Mouse (Mus musculus): ENCODE measurements around the gene Gprc5a. TPM values are rescaled to one million over a fixed set of nuclear protein-coding genes. Genes with fewer than 3 reads are reported as not detected.

Gprc5a gene
- total RNA-seq, 4 experiments from 2014 or later, result 0.75 to 1.9 (median 0.93) TPM

DNA sequence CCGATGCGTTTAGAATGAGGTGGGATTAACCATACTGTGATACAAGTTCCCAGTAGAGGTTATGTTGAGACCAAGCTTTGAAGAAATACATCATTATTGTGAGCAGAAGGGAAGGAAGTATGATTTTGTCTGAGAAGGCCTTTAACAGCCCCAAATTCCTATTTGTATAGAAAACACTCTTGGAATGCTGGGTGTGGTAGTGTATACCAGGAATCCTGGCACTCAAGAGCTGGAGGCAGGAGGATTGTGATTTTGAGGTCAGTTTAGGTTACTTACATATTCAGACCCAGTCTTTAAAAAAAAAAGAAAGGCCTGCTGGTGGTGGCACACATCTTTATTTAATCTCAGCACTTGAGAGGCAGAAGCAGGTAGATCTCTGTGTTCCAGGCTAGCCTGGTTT is 4.9 kb downstream of the Gprc5a start:
- no peak for DNase-seq (ENCODE audit: low spot score)

DNA sequence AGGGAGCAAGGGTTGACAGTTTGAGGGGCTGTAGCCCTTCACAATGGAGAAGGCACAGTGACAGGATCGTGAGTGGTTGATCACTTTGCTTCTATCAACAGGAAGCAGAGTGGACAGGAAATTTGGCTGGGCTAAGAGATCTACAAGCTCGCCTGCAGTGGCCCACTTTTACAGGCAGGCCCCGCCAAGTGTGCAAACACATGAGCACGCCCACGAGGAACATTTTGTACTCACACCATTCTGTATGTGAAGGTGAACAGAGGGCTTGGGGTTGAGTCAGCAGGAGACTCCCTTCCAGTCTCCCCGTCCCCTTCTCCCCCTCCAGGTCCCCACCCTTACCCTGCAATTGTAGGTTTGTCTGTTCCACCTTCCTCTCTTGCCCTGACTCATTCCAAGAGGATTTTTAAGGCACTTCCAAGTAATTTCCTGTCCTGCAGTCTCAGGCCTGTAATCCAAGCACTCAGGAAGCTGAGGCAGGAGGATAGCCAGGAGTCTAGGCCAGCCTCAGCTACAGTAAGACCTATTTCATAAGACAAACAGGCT is 9.0 kb downstream of the Gprc5a start:
- DNase-seq (ENCODE audit: low spot score), result peak; percentile 12

DNA sequence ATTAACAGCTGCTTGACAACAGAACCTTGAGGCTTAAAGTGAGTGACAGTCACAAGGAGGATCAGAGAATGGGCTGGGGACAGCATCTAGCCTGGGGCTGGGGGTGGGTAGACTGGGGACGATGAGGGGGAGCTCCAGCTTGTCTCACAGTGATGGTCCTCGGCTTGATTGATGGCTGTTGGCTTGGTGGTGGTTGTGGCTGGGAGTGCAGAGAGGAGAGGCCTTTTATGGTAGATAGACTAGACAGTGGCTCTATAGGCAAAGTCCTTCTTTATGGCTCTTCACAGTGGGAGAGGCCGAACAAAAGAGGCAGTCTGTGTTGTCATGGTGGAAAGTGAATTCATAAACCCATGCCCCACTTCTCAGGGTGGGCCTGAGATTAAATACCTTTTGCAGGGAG is 10.8 kb downstream of the Gprc5a start:
- no peak for DNase-seq (ENCODE audit: low spot score)

DNA sequence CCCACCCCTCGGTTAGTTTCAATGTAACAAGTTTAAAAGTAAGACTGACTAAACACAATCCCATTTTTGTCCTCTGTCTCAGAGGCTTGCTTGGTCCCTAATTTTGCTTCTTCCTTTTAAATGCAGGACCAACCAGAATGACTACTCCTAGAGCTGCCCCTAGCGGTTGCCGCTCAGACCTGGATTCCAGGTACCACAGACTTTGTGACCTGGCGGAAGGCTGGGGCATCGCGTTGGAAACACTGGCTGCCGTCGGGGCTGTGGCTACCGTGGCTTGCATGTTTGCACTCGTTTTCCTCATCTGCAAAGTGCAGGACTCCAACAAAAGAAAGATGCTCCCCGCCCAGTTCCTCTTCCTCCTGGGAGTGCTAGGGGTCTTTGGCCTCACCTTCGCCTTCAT is 13.0 kb downstream of the Gprc5a start:
- no peak for DNase-seq (ENCODE audit: low spot score)

DNA sequence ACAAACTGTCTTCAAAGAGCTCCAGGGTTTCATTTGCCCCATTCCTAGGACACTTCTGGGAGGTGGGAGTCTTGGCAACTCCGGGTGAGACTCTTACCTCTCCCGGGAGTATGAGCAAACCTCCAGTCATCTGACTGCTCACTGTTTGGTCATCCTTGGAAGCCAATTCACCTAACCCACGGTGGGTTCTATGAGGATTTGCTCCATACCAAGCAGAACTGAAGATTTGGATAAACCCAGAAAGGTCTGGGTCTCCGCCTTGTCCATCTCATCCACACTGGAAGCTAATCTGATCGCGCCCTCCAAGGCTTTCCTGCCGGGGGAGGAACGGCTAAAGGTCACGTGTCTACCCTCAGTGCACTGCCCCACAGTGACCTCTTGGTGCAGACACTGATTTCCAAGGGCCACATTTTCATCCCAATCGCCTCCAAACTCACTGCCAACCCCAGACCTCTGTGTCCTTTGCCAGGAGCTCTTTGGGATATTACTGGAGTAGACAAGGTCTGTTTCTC is 18.6 kb downstream of the Gprc5a start:
- no peak for DNase-seq (ENCODE audit: low spot score)

DNA sequence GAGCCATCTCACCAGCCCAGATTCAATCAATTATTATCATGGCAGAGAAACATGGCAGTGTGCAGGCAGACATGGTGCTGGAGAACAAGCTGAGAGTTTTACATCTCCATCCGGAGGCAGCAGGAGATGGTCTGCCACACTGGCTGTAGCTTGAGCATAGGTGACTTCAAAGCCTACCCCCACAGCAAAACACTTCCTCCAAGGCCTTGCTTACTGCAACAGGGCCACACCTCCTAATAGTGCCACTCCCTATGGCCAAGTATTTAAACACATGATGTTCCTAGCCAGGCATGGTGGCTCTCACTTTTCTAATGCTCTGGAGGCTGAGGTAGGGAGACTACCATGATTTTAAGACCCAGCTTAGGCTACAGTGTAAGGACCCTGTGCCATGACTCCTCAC is 20.3 kb downstream of the Gprc5a start:
- no peak for DNase-seq (ENCODE audit: low spot score)

DNA sequence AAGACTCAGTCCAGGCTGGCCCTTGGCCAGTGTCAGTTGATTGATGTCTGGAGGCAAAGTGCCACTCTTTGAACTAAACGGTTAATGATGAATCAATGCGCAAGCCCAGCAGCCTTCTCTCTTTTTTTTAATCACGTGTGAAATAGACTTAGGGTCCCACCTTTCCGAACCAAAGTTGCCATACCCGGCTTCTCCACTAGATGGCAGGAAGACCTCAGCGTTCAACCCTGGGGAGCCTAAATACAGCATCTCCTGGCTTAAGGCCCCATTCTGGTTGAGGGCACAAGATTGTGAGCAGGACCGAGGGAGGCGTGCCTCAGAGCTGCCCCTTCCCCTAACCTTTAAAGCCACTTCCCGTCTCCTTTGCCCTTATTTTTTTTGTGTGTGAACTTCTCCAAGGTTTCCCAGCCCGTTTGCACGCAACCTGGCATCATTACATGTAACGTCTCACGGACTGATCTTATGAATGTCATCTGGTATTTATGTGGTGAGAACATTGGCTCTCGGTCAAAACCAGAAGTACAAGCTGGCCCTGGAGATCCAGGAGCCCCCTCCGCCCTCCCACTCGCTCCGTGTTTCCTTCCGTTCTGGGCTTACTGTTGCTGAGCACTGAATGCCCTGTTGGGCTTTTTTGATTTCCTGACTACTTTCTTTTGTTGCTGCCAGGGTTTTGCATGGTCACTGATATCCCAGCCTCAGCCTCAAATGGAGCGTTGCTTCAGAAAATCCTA is 22.4 kb downstream of the Gprc5a start:
- peak; percentile 74 for DNase-seq (ENCODE audit: low spot score)

DNA sequence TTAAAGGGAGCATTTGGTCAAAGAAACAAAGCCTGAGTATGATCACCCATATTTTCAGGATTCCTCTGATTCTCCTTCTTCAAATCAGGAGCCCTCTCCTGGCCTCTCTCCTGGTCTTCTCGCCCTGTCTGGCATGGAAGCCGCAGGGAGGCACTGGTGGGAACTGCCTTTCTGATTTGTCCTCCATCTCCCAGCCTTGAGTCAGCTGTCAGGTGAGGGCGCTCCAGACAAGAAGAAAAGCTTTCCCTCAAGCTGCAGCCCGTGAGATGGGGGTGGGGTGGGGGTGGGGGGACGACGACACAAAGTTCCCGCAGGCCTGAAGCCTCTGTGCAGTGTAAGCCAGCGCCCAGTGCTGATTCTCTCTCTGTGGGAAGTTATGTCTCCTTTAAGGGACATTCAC is 24.3 kb downstream of the Gprc5a start:
- DNase-seq (ENCODE audit: low spot score), result no peak

DNA sequence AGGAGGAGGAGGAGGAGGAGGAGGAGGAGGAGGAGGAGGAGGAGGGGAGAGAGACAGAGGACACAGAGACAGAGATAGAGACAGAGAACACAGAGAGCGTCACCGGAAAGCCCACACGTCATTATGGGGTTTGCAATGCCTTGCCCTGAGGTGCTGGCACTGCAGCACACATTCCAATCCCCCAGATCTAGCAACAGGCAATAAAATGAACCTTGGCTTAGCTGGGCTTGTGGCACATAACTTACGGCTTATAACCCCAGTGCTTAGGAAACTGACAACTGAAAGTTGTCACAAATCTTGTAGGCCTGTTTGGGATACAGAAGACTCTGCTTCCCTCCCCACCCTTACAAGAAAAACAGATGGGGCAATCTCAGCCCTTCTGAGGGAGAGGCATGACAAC is 25.2 kb downstream of the Gprc5a start:
- DNase-seq (ENCODE audit: low spot score), result no peak

DNA sequence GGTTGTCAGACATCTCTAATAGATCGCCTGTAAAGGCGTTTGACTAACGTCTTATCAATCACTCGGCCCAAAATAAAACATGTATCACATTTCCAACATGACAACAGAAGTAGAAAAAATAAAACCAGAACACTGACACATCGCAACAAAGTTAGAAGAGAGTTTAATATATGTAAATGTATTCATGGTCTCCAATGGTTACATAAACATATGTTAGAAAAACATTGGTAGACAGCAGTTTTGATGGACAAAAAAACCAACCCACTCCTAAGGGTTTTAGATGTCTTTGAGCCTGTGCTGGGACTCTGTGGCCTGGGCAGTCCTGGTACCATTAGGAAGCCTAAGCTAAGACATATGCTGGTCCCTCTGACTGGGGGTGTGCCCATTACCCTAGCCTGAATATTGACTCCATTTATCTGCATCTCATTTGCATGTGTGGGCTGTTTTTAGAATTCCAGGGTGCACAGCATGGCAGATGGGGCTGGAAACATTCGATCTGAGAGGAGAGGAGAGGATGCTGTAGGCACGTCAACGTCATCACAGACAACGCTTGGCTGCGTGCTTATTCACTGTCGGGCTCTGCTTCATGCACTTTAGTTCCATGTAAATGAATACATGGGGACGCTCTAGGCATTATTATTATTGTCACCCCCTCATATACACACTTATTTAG is 27.5 kb downstream of the Gprc5a start:
- DNase-seq (ENCODE audit: low spot score), result no peak

DNA sequence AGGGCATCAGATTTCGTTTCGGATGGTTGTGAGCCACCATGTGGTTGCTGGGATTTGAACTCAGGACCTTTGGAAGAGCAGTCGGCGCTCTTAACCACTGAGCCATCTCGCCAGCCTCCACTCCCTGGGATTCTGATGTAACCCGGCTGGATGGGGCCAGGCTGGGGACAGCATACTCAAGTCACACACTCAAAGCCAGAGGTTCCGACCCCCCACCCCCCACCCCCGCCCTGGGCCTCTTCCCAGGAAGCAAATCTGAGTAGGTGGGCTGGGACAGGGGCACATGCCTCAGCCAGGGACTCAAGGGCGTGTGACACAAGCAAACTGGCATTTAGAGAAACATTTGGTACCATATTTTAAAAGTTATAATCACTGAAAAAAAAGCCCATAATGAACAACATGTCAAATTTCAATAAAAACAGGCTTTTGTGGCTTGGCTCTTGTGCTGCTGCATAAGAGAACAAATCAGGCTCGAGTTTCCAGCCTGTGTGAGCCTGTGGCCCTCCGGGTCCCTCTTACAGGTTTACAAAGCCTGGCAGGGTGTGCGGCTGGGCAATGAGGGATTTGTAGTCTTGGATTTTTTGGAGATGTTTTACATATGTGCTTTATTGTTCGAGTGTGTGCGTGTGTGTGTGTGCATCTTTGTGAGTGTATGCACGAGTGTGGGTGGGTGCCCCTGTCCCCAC is 35.5 kb downstream of the Gprc5a start:
- no peak for DNase-seq (ENCODE audit: low spot score)

DNA sequence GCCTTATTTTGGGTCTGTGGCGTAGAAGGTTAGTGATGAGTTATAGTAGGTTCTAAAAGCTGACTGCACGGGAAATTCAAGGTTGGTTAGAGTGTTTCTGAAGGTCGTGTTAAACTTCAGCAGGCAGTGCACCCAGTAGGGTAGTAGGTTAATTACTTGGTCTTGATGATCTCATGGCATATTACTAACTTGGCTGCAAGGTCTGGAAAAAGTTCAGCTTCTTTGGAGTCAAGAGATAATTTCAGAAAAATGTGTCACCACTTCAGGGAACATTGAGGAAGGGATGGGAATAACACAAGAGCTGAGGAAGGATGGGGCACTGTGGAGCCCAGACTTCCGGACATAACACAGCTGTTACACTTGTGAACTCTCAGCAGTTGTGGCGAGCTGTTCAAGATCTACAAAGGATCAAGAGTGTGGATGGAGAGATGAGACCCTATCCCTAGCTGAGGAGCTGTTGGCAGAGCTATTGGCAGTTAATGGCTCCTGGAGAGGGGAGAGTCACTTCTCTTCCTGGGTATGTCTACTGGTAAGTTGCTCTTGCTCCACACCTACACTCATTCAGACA is 37.4 kb downstream of the Gprc5a start:
- DNase-seq (ENCODE audit: low spot score), result peak; percentile 16

DNA sequence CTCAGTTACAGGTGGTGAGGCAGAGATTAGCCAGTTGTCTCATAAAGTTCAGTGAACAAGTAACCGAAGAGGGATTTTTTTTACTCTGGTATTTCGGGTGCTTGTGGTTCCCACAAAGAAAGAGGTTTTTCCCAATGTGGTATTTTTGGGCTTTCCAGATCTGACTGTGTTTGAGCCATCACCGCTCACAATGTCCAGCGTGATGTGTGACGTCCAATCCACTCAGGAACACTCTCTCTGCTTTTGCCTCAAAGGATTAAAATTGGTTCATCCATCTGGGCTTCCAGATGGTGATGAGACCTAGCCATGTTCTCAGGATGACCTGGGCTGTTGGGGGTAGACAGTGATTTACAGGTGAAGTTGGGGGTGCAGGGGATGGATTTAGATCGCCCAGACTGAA is 41.6 kb downstream of the Gprc5a start:
- no peak for DNase-seq (ENCODE audit: low spot score)

DNA sequence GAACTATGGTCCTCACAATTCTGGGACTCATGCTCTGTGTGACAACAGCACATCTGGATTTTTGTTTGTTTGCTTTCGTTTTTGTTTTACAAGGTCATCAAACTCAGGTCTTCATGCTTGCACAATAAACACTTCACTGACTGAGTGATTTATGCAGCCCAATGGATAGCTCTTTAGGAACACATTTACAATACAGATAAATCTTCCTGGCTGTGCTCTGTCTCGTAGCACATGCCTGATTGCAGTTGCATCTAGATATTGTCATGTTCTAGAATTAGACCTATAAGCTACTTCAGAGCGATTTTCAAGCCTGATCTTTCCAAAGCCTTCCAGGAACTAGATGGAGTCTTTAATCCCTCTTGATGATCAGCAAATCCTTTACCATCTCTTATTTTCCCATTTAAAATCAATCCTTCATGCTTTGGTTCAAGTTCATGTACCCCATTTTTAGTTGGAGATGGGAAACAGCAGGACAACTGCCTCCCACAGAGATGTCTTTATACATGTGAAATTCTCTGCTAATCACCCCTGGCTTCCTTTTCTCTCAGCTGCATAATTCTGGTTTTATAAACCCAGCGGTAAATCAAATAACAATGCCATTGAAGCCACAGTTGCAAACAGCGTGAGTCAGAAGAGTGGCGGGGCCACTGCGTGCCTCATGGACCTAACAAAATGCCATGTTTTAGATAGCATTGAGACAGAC is 47.1 kb downstream of the Gprc5a start:
- DNase-seq (ENCODE audit: low spot score), result no peak

DNA sequence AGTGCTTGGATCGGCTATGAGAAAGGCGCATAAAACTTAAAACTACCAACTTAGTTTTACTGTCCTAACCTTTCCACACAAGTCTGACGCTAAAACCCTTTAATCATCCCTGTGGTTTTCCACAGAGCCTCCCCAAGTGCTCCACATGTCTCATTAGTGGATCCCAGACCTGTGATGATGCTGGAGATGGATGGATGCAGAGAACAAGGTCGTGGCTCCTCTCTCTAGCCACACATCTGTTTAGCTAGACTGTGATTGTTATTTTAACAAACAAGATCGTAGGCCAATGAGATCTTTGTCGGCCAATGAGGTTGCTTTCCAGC is 47.6 kb downstream of the Gprc5a start:
- DNase-seq (ENCODE audit: low spot score), result no peak

DNA sequence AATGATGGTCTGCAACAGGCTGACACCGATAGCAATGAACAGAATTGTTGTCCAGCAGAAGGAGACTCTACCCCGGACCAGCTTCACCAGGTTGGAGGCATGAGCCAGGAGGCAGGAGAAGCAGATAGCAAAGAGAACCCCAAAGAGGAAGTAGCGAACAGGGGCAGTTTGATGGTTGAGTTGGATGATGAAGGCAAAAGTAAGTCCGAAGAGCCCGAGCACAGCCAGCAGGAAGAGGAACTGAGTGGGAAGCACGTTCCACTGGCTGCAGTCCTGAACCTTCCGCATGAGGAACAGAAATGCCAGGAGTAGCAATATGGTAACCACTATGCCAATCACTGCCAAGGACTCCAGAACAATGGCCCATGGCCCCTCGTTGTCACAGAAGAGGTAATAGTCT is 51.0 kb downstream of the Gprc5a start:
- DNase-seq (ENCODE audit: low spot score), result no peak

DNA sequence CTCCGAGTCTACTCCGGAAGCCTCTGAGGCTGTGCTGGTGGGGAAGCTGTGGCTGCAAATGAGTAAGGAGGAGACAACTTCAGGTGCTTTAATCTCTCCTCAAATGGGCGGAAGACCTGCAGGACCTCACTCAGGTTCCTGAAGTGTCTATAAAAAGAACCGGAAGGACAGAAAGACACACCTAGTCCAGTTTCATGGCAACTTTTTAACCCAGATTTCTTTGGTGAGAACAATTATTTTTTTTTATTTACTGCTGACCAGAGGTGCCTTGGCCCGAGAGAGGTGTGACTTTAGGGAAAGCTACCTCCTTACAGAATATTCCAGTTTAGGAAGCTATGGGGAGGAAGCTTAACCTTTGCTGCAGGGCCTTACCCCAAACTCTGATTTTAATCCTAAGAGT is 52.7 kb downstream of the Gprc5a start, which contains the start of gene Gprc5d:
Gprc5d (minus strand) TSS at position 101 of the 400 bp plus-strand sequence.
- no peak for DNase-seq (ENCODE audit: low spot score)

DNA sequence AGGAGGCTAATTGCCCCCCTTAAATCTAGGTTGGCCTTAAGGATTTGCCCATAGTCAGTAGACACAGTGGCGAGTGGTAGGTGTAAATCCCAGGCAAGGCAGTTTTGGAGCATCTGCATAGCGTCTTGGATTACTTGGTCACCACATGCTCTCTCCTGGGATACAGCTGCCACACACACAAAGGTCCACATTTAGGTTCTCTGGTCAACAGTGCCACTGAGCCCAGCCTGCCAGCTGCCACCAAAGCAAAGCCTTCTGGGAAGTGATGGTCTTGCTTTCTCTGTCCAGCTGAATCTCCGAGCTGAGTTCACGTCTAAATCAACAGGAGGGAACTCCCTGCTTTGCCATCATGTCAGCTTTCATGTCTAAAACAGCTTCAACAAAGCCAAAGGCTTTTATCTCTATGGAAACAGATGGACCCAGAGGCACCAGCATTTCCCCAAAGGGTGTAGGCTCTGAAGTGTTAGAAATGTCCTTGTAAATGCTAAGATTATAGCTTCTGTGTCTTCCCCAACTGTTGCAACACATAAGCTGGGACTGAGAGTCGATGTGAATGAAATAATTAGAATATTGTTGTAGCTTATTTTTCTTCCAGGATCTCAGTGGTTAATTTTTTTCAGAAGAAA is 59.4 kb downstream of the Gprc5a start:
- no peak for DNase-seq (ENCODE audit: low spot score)

DNA sequence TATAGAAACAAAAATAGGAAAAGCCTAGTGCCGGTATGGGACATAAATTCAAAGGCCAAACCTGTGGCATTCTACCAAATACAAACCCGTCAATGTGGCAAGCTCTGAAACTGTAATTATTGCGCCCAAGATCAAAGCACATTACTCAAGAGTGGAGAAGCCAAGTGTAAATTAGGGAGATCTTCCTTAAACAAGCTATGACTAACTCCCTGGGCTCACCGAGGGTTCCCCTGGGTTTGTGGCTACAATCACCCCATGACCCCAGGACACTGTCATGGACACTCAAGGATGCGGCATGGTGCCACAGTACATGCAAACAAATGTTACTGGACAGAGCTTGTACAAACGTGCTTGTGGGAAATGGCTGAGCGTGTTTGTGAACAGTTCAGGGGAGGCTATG is 67.6 kb downstream of the Gprc5a start:
- no peak for DNase-seq (ENCODE audit: low spot score)

DNA sequence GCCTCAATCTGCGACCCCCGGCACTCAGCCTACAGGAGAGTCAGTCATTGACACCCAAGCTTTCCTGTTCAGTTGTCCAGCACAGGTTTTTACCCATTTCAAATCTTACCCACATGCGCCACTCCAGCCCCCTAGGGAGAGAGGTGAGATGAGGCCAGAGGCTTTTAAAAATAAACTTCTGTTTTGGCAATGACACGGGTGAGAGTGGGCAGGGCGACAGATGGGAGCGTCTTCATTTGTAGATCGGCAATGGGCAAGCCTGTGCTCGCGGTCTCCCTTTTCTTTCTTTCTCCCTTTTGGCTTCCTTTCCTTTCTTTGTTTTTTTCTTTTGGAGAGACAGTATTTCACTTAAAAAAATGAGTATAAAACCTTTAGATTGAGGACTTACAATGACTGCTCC is 68.0 kb downstream of the Gprc5a start:
- no peak for DNase-seq (ENCODE audit: low spot score)
